Mouse (Mus musculus) layer of hippocampus, postnatal 10 days (tissue): ENCODE data around the gene Gsto1. TPM values are rescaled to one million over a fixed set of nuclear protein-coding genes. Genes with fewer than 3 reads are reported as not detected.
A peak's percentile ranks its signal among the peaks of the same experiment; 100 is the strongest.

Source experiments
- DNase-seq, 2 experiments: peaks; one replicate each; pipeline ENCODE4 v3.0.0; 2021; ENCODE audit warnings: low spot score in 2 of 2
- total RNA-seq, 2 experiments: library from RNA; stranded (reverse); gene quantifications; 2 replicates each; pipeline ENCODE4 v1.2.3; 2021

The Gsto1 gene
- total RNA-seq, 2 experiments from 2014 or later, result 72.4 to 74.9 TPM

- no peak for DNase-seq
Measured at GRCm38 (mm10) chr19:47886617-47887016, 31.8 kb downstream of the Gsto1 start.

GRCm38 (mm10) chr19:47887417-47887816, 32.6 kb downstream of the Gsto1 start:
- DNase-seq, result peak; percentile 53 to 54

- DNase-seq, result no peak
Measured at GRCm38 (mm10) chr19:47888037-47888436, 33.3 kb downstream of the Gsto1 start.

- DNase-seq, result no peak
Measured at GRCm38 (mm10) chr19:47890489-47891130, 35.8 kb downstream of the Gsto1 start.

- DNase-seq, result no peak
Measured at GRCm38 (mm10) chr19:47891562-47892312, 37.0 kb downstream of the Gsto1 start.

- DNase-seq, result no peak
Measured at GRCm38 (mm10) chr19:47893092-47893491, 38.3 kb downstream of the Gsto1 start.

- DNase-seq, result no peak
Measured at GRCm38 (mm10) chr19:47898472-47899079, 43.8 kb downstream of the Gsto1 start.

GRCm38 (mm10) chr19:47900012-47900411, 45.2 kb downstream of the Gsto1 start:
- no peak for DNase-seq

GRCm38 (mm10) chr19:47900558-47900957, 45.8 kb downstream of the Gsto1 start:
- no peak for DNase-seq

GRCm38 (mm10) chr19:47902316-47903201, 47.8 kb downstream of the Gsto1 start:
- DNase-seq, result no peak

- no peak for DNase-seq
Measured at GRCm38 (mm10) chr19:47903679-47904078, 48.9 kb downstream of the Gsto1 start.

GRCm38 (mm10) chr19:47905081-47905480, 50.3 kb downstream of the Gsto1 start:
- no peak for DNase-seq

GRCm38 (mm10) chr19:47905603-47906002, 50.8 kb downstream of the Gsto1 start:
- no peak for DNase-seq

GRCm38 (mm10) chr19:47907596-47907995, 52.8 kb downstream of the Gsto1 start:
- DNase-seq, result no peak

- DNase-seq, result no peak
Measured at GRCm38 (mm10) chr19:47908961-47909371, 54.2 kb downstream of the Gsto1 start.

GRCm38 (mm10) chr19:47909387-47910116, 54.8 kb downstream of the Gsto1 start:
- no peak for DNase-seq

- no peak for DNase-seq
Measured at GRCm38 (mm10) chr19:47910117-47910618, 55.4 kb downstream of the Gsto1 start.

- no peak for DNase-seq
Measured at GRCm38 (mm10) chr19:47910751-47911150, 56.0 kb downstream of the Gsto1 start.

- DNase-seq, result no peak
Measured at GRCm38 (mm10) chr19:47913344-47913743, 58.6 kb downstream of the Gsto1 start.

- no peak for DNase-seq
Measured at GRCm38 (mm10) chr19:47914191-47914590, 59.4 kb downstream of the Gsto1 start.
